Mouse (Mus musculus) right cerebral cortex, adult 18-20 months (tissue): Measurements from ENCODE around the gene Olig2.

ENCODE experiments used
- DNase-seq: peaks from one replicate; pipeline ENCODE4 v3.0.0; 2022; ENCODE audit warnings: mixed read lengths

Olig2 gene

GRCm38 (mm10) chr16:91270982-91271549 lies 45.8 kb downstream of the Olig2 start:
- peak; percentile 5 for DNase-seq

- DNase-seq, result no peak
These were observed 46.4 kb downstream of the Olig2 start for GRCm38 (mm10) chr16:91271634-91272033.
